Mouse (Mus musculus) layer of hippocampus, adult 8-10 months (tissue): ENCODE results near the gene Olfr412. TPM values are rescaled to one million over a fixed set of nuclear protein-coding genes. Genes with fewer than 3 reads are reported as not detected.

Experiments
- DNase-seq, 2 experiments: peaks; one replicate each; pipeline ENCODE4 v3.0.0; 2022; ENCODE audit warnings: low spot score in 2 of 2
- total RNA-seq, 4 experiments: library from RNA; stranded (reverse); gene quantifications; 2 replicates each; pipeline ENCODE4 v1.2.4; 2022

Gene Olfr412
- total RNA-seq, result not detected

- DNase-seq, result no peak
Observed at GRCm38 (mm10) chr11:74361769-74362168, at the start of gene Olfr412. TSS of gene Olfr412 (plus strand) at chr11:74362069.

GRCm38 (mm10) chr11:74326044-74326443 lies 35.8 kb upstream of the Olfr412 start:
- no peak for DNase-seq

- no peak for DNase-seq
Observed at GRCm38 (mm10) chr11:74328781-74329180, 33.1 kb upstream of the Olfr412 start.

GRCm38 (mm10) chr11:74337931-74338330 lies 23.9 kb upstream of the Olfr412 start, which contains the start of gene Olfr410:
TSS of gene Olfr410 (minus strand) at chr11:74338031.
- DNase-seq, result no peak

GRCm38 (mm10) chr11:74352550-74352949 lies 9.3 kb upstream of the Olfr412 start, which contains the start of gene Olfr411:
TSS of gene Olfr411 (minus strand) at chr11:74352650.
- DNase-seq, result no peak

GRCm38 (mm10) chr11:74371393-74372100 lies 9.7 kb downstream of the Olfr412 start:
- DNase-seq, result peak in 1 of 2 experiments; percentile 83

GRCm38 (mm10) chr11:74376847-74377246 lies 15.0 kb downstream of the Olfr412 start:
- peak in 1 of 2 experiments; percentile 67 for DNase-seq

- DNase-seq, result no peak
Observed at GRCm38 (mm10) chr11:74379166-74379873, 17.5 kb downstream of the Olfr412 start.

- DNase-seq, result no peak
Observed at GRCm38 (mm10) chr11:74385674-74386073, 23.8 kb downstream of the Olfr412 start.

- no peak for DNase-seq
Observed at GRCm38 (mm10) chr11:74387203-74387602, 25.3 kb downstream of the Olfr412 start.

- no peak for DNase-seq
Observed at GRCm38 (mm10) chr11:74391899-74392298, 30.0 kb downstream of the Olfr412 start.

GRCm38 (mm10) chr11:74392903-74393302 lies 31.0 kb downstream of the Olfr412 start:
- no peak for DNase-seq

GRCm38 (mm10) chr11:74393489-74393888 lies 31.6 kb downstream of the Olfr412 start:
- no peak for DNase-seq

- no peak for DNase-seq
Observed at GRCm38 (mm10) chr11:74395583-74395982, 33.7 kb downstream of the Olfr412 start.

GRCm38 (mm10) chr11:74402126-74402525 lies 40.3 kb downstream of the Olfr412 start:
- DNase-seq, result no peak

- no peak for DNase-seq
Observed at GRCm38 (mm10) chr11:74404216-74404615, 42.3 kb downstream of the Olfr412 start.

- no peak for DNase-seq
Observed at GRCm38 (mm10) chr11:74405201-74405600, 43.3 kb downstream of the Olfr412 start.

GRCm38 (mm10) chr11:74408587-74409446 lies 46.9 kb downstream of the Olfr412 start:
- peak; percentile 86 to 89 for DNase-seq

- DNase-seq, result no peak
Observed at GRCm38 (mm10) chr11:74409447-74409754, 47.5 kb downstream of the Olfr412 start.

- no peak for DNase-seq
Observed at GRCm38 (mm10) chr11:74409757-74410174, 47.9 kb downstream of the Olfr412 start.

- no peak for DNase-seq
Observed at GRCm38 (mm10) chr11:74411943-74412342, 50.1 kb downstream of the Olfr412 start.

- DNase-seq, result no peak
Observed at GRCm38 (mm10) chr11:74412462-74412861, 50.6 kb downstream of the Olfr412 start.
